Mouse (Mus musculus): Measurements from ENCODE around the gene Svip. TPM values are rescaled to one million over a fixed set of nuclear protein-coding genes. Genes with fewer than 3 reads are reported as not detected.

The Svip gene
- total RNA-seq (2021) = 10 to 100 TPM; 28.2 to 29.2 TPM
- long read RNA-seq, experiment 1, transcript Svip-201 (4 exons, 3,053 nt) = major isoform, 49 of 55 reads
- long read RNA-seq, experiment 1, partial matches to known transcripts = 1 of 55 reads
- long read RNA-seq, experiment 1, other reads (novel, unspliced or antisense) = 4 of 55 reads
- long read RNA-seq, experiment 2, transcript Svip-201 (4 exons, 3,053 nt) = major isoform, 52 of 55 reads
- long read RNA-seq, experiment 2, partial matches to known transcripts = 1 of 55 reads
- long read RNA-seq, experiment 2, other reads (novel, unspliced or antisense) = 1 of 55 reads

GRCm38 (mm10) chr7:52005511-52006295, at the start of gene Svip:
Svip (minus strand) TSS chr7:52006018.
- peak; percentile 90 to 96 for DNase-seq (ENCODE audit: low spot score in 2 of 2)

DNA sequence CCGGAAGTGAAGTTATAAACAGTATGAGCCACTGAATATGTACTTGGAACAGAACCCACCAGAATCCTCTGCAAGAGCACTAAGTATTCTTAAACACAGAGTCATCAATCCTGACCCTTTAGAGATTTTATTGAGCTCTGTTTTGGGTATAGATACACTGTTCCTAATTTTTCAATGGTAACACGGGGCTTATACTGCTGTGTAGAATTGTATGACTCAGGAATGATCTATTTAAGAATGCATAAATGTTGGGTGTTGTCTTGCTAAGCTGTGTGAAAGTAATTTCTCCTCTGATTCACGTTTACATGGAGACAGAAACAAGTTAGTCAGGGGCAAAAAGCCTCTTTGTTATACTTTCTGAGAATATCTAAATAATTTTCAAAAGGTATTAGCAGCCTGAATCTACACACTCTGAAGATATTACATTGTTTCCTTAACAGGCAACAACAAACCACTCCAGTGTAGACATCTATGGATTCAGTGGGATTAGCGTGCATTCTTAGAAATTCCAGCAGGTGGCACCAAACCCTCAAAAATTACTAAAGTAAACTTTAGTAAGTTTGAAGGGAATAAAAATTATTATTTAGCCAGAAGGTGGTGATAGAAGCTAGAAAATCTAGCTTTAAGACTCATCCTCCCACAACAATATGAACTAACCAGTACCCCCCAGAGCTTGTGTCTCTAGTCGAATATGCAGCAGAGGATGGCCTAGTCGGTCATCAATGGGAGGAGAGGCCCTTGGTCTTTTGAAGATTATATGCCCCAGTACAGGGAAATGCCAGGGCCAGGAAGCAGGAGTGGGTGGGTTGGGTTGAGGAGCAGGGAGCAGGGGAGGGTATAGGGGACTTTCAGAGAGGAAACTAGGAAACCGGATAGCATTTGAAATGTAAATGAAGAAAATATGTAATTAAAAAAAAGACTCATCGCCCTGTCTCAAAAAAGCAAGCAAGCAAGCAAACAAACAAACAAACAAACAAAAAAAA, 32.1 kb upstream of the Svip start:
- peak; percentile 12 to 78 for DNase-seq (ENCODE audit: low spot score in 2 of 2)

GRCm38 (mm10) chr7:52024050-52024626, 18.3 kb upstream of the Svip start:
- no peak for DNase-seq (ENCODE audit: low spot score in 2 of 2)

GRCm38 (mm10) chr7:52022039-52022438, 16.2 kb upstream of the Svip start:
- DNase-seq (ENCODE audit: low spot score in 2 of 2) = no peak

DNA sequence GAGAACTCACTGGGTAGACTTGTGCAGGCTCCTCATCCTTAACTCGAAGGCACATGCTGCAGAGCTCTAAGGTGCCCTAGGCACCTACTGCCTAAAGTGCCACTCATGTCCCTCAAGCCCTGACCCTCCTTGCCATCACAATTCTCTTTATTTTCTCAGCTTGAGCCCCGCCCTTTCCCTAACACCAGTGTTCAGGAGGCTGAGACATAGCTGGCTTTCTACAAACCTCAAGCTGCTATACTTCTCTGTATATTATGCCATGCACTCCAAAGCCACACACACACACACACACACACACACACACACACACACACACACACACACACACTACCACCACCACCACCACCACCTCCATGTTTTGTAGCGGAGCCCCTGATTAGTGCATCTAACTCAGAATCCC, 9.8 kb upstream of the Svip start, which contains the start of gene 1700015G11Rik:
TSS of gene 1700015G11Rik (minus strand) at position 101 of the 400 bp plus-strand sequence.
- no peak for DNase-seq (ENCODE audit: low spot score in 2 of 2)

DNA sequence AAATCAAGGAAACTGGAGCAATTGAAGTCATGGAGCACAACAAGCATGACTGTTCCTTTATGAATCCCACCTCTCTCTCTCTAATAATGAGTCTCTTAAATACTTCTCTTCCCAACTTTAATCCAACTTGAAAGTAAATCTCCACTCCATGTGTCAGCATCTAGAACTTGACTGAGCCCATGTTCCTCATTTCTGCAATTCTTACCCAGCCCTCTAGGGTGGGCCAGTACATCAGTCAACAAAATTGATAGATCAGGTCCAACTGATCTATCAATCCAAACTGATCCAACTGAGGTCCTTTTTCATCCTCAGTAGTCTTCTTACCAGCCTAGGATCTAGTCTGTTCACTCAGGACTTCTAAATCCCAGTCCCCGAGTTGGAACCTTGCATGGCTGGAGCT, 9.4 kb upstream of the Svip start:
- DNase-seq (ENCODE audit: low spot score in 2 of 2) = no peak

GRCm38 (mm10) chr7:52013457-52013856, 7.6 kb upstream of the Svip start:
- DNase-seq (ENCODE audit: low spot score in 2 of 2) = no peak

DNA sequence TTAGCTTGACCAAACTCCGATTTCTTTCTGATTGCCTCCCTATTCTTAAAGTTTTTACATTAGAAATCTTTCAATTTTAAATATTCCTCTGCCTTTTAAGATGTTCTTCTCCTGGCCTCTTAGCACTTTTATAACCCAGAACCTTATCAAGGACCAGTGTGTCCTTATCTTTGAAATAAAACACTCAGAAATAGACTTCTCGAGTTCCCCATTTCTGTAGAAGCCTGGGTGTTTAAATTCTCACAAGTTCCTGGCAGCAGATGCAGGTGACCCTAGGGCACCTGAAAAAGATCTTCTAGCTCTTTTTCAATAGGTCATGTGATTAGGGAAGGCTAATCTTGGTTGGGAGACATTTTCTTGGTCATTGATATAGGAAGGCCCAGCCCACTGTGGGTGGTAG, 1.3 kb upstream of the Svip start:
- DNase-seq (ENCODE audit: low spot score in 2 of 2) = no peak

- no peak for DNase-seq (ENCODE audit: low spot score in 2 of 2)
These were observed 445 bp upstream of the Svip start for GRCm38 (mm10) chr7:52006296-52006630.

DNA sequence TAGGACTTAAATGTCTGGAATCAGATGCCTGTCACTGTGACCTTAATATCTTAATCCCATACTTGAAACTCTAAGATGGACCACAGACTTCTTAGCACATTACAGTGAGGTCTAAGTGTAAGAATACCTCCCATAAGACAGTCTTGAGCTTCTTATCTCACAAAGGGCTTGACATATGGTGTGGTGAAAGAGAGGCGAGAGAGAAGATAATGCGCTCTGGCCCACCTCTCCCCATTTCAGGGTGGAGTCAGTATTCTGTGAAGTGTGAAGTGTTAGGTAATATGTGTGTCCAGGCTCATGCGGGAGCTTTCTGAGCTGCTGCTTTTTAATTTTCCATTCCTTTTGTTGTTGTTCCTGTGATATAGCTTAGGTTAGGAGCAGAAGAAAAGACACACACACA, 14.8 kb downstream of the Svip start:
- no peak for DNase-seq (ENCODE audit: low spot score in 2 of 2)

DNA sequence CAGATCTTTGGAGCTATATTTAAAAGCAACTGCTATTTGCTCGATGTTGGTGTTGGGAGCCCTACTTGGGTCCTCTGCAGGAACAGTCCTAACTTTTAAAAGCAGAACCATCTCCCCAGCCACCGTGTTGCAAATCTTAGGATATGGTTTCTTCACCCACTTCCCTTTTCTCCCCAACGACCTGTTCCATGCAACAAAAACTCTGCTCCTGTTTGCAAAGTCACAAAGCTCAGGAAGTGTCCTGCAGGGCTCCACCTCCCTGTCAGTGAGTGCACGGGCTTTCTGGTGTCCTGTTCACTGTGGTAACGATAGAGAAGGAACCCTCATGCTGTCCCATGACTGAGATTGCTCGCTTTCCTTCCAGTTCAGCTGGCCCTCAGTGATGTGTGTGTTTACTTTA, 18.9 kb downstream of the Svip start:
- no peak for DNase-seq (ENCODE audit: low spot score in 2 of 2)

DNA sequence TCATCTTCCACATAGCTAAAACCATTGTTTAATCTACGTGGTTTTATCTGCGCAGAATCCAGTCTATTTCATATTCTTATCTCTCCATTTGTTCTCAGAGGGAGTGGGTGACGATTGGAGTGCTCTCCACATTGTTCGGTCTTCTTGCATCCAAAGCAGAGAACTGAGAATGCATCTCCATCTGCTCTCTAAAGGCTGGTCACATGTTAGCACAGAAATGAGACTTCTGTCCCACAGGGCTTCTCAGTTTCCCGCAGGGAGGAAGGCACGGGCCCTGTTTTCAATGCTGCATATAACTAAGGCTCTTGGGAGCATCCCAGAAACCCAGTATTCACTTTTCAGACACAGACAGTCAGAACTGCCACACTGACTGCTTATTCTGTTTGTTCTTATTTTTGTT, 20.1 kb downstream of the Svip start:
- DNase-seq (ENCODE audit: low spot score in 2 of 2) = peak in 1 of 2 experiments; percentile 51

DNA sequence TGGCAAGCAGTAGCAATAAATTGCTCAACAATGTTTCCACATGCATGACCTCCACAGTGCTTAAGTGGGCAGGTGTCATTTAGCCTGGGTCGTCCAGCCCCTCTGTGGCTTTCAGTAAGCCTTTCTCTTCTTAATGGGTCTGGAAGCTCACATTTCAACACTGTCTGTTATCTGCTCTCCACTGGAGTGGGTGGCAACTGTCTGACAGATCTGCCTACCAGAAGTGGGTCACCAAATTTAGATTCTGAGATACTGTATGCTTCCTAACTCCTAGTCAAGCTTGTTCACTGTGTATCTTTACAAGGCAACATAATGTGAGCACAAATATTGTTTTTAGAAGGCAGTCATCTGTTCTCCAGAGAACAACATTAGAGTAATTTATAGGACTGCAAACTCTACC, 23.5 kb downstream of the Svip start:
- DNase-seq (ENCODE audit: low spot score in 2 of 2) = peak in 1 of 2 experiments; percentile 28

DNA sequence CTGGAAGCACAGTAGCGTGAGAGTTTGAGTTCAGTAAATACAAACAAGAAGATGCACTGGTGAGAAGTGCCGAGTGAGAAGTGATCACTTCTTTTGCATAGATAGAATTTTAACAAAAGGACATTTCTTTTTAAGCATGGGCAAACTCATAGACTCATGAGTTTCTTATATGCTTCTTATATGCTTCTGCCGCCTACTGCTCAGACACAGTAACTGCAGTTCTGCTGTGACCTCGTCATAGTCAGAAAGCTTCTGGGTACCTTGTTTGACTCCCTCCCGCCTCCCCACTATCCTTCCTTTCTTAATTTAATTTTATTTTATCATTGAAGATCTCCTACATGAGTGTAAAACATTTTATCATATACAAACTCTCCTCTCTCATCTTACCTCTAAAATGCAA, 26.5 kb downstream of the Svip start:
- DNase-seq (ENCODE audit: low spot score in 2 of 2) = no peak

DNA sequence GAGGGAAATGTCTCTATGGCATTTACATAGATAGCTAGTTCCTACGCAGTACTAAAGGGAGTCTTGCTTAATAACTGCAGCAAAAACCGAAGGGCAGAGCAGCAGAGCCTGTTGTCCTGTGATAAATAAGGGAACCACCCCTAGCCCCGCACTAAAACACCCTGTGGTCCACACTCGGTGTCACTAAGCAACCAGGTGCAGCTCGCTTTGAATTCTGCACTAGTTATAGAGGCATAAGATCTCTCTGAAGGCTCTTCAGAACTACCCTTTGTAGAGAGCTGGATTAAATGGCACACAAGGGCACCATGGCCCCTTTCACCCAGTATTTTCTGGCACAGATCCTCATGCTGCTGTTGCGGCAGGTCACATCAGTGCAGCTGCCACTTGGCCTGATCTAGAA, 30.6 kb downstream of the Svip start:
- DNase-seq (ENCODE audit: low spot score in 2 of 2) = no peak

GRCm38 (mm10) chr7:51973526-51973925, 32.3 kb downstream of the Svip start:
- no peak for DNase-seq (ENCODE audit: low spot score in 2 of 2)

GRCm38 (mm10) chr7:51973091-51973490, 32.7 kb downstream of the Svip start:
- DNase-seq (ENCODE audit: low spot score in 2 of 2) = no peak

DNA sequence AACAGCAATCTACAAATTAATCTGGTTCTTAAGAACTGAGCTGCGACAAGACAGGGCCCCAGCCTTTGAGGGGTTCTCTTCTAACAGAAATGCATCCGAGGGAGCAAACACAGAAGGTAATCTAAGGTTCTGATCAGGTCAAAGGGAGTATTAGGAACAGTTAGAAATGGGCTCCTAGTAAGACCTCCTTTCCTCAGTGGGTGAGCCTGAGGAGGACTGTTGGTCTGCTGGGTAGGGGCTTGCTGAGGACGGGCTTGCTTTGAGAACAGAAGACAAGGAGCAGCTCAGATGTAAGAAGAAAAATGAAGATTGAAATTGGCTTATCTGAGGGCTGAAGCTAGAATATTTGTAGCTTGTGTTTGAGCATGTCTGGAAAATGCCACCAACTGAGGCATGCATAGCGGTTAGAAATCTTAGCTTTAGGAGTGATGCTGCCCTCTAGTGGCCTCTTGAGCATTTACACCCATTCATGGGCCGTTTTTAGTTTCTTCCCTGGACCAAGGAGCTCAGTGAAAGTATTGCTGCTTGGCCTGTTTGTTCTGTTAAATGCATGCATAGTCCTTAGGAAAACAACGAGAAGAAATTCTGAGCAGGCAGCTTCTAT, 33.5 kb downstream of the Svip start:
- DNase-seq (ENCODE audit: low spot score in 2 of 2) = peak; percentile 60 to 76

DNA sequence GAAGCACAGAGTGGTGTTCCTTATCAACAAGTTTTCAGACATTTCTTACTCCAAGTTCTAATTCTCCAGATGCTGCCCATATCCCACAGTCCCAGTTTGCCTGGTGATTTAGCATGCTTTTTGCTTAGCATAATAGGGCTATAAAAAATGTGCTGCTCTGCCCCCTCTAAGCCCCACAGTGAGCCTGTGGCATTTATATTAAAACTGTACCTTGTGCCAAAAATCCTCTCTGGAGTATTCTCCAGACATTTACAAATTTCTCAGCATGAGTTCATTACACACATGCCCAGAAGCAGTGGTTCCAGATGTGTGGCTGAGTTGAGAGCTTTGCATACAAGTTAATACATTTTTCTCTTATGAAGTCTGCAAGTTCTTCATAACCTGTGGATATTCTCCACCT, 36.4 kb downstream of the Svip start:
- DNase-seq (ENCODE audit: low spot score in 2 of 2) = no peak

DNA sequence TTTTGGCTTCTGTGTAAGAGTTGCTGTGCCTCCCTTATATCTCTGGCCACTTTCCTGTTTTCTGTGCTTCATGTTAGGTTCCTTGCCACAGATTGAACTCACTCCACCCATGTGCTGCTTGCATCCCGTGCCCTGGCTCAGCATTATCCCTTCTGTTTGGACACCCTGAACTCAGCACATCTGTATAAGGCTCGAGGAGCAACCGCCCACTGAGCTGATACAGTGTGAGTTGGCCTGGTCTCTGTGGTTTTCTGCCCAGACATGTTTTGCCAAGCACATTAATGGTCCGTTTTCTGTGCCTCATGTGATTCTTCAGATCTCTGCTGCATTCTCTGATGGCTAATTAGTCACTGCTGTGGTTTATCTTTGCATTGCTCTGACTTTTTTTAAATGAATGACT, 38.2 kb downstream of the Svip start:
- DNase-seq (ENCODE audit: low spot score in 2 of 2) = no peak

DNA sequence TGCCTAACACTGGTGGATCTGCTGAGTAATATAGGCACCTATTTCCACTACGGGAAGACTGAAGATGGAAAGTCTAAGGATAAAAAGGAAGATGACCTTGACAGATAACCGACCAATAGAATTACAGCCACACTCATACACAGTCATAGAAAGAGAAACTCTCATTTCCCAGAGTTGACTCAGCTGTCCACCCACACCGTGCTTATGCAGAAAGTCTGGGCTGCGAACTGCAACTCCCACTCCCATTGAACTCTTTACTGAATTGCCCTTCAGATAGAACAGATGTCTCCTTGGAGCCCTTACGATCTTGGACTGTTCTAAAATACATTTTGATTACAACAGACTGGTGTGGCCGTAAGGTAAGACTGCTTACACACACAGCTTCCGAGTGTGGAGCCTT, 41.1 kb downstream of the Svip start:
- no peak for DNase-seq (ENCODE audit: low spot score in 2 of 2)
